Mouse (Mus musculus) kidney, embryonic 14.5 days (tissue): ENCODE measurements around the gene Olfr3. TPM values are rescaled to one million over a fixed set of nuclear protein-coding genes. Genes with fewer than 3 reads are reported as not detected.

Experiments used
- ATAC-seq: fragments of 200-750 bp; cut with Nextera tagmentation; 2 replicates; pipeline ENCODE4 v1.8.0; 2017; ENCODE audit warnings: moderate number of reproducible peaks, mild to moderate bottlenecking, moderate TSS enrichment, moderate library complexity; ENCODE audit not compliant: low FRiP score, low TSS enrichment
- H3K27ac ChIP-seq: fragments of 300-500 bp; sonication (generic); 2 replicates; pipeline ENCODE4 v1.5.1; 2014; ENCODE audit warnings: low read depth, mild to moderate bottlenecking, low read length, moderate library complexity, mixed read lengths
- H3K27me3 ChIP-seq: fragments of 300-500 bp; sonication (generic); 2 replicates; pipeline ENCODE4 v1.6.1; 2014; ENCODE audit warnings: mild to moderate bottlenecking, low read length; ENCODE audit not compliant: control insufficient read depth, insufficient read depth
- H3K36me3 ChIP-seq: fragments of 300-500 bp; sonication (generic); 2 replicates; pipeline ENCODE4 v1.6.1; 2014; ENCODE audit warnings: low read length, mixed read lengths; ENCODE audit not compliant: control insufficient read depth, insufficient read depth
- H3K4me1 ChIP-seq: fragments of 300-500 bp; sonication (generic); 2 replicates; pipeline ENCODE4 v1.6.1; 2014; ENCODE audit warnings: low read length, mixed read lengths; ENCODE audit not compliant: control insufficient read depth, insufficient read depth
- H3K4me2 ChIP-seq: fragments of 300-500 bp; sonication (generic); replicated peaks from 2 replicates; pipeline ENCODE4 v1.6.1; 2014; ENCODE audit warnings: low read depth, mild to moderate bottlenecking, low read length
- H3K4me3 ChIP-seq: fragments of 300-500 bp; sonication (generic); 2 replicates; pipeline ENCODE4 v1.5.1; 2014; ENCODE audit warnings: mild to moderate bottlenecking, low read length
- H3K9ac ChIP-seq: fragments of 300-500 bp; sonication (generic); 2 replicates; pipeline ENCODE4 v1.6.1; 2014; ENCODE audit warnings: low read depth, mild to moderate bottlenecking, low read length, moderate library complexity
- H3K9me3 ChIP-seq: fragments of 300-500 bp; sonication (generic); 2 replicates; pipeline ENCODE4 v1.6.1; 2016; ENCODE audit warnings: low read length; ENCODE audit not compliant: control insufficient read depth
- WGBS: fragments of 180-500 bp; shearing (Covaris S2); extraction: QIAGEN DNeasy Blood & Tissue Kit; methylation state at CpG from one replicate; pipeline ENCODE4 v1.1.7; 2014; 5-methylcytosine and 5-hydroxymethylcytosine counted together
- polyA plus RNA-seq: library from polyadenylated mRNA; unstranded; fragments of >200 nt; fragmentation: Nextera tagmentation; extraction: Ambion mirVana; gene quantifications from 2 replicates; pipeline ENCODE4 v1.2.1, GENCODE M21; 2014

The Olfr3 gene
- polyA plus RNA-seq: not detected in 2 replicates

DNA sequence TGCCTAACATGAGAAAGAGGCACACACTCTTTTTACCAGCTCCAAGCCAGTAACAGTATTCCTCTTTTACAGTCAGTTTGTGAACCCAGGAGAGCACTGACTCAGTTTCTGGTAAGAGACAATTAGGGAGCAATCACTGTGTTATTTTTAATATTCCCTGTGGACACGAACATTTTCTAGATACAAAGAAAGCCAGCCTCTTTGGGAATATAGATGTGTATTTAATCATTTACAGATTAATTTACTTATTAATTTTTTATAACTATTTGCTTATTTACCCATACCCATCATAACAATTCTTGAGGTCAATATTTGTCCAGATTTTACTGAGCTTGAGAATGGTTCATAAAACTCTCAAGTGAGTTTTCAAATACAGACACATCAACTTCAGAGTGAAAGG, at the start of gene Olfr3:
TSS of gene Olfr3 (minus strand) at position 101 of the 400 bp plus-strand sequence.
- H3K36me3 ChIP-seq: no peaks in the 10 kb centered on the region
- H3K9ac ChIP-seq: no peak within 1 kb of the TSS
- H3K4me2 ChIP-seq: no peak within 1 kb of the TSS
- H3K27ac ChIP-seq: no peak within 1 kb of the TSS
- no peak within 1 kb of the TSS for H3K4me3 ChIP-seq
- peaks cover 3% of the 10 kb centered on the region; the same call in 1 of the 2 replicates for H3K9me3 ChIP-seq
- no peaks in the 10 kb centered on the region for H3K4me1 ChIP-seq
- WGBS: 67% methylated on average over 1 of the region's 1 CpGs
- no peak for ATAC-seq
- no peaks in the 10 kb centered on the region for H3K27me3 ChIP-seq

DNA sequence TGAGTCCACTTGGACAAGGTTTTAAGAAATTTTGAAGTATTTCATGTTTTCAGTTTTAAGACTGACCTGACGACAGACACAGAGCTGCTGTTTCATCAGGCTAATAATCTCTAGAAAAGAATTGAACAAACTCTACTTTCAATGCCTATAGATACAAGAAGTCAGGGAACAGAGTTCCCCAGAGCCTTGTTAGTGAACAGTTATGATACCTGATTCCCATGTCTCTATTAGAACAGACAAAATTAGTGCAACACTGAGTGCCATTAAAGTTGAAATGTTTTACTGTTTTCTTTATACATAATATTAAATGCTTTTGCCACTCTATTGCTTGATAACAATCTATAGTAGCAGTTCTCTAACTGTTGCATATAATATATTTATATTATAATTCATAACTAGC, 45.7 kb upstream of the Olfr3 start, which contains the start of gene Olfr351:
TSS of gene Olfr351 (minus strand) at position 101 of the 400 bp plus-strand sequence.
- H3K4me3 ChIP-seq: no peak within 1 kb of the TSS
- no peaks in the 10 kb centered on the region for H3K27me3 ChIP-seq
- no peak within 1 kb of the TSS for H3K27ac ChIP-seq
- 85% methylated on average over 1 of the region's 1 CpGs for WGBS
- no peaks in the 10 kb centered on the region for H3K9me3 ChIP-seq
- H3K9ac ChIP-seq: no peak within 1 kb of the TSS
- H3K36me3 ChIP-seq: no peaks in the 10 kb centered on the region
- H3K4me1 ChIP-seq: no peaks in the 10 kb centered on the region
- no peak for ATAC-seq
- no peak within 1 kb of the TSS for H3K4me2 ChIP-seq

DNA sequence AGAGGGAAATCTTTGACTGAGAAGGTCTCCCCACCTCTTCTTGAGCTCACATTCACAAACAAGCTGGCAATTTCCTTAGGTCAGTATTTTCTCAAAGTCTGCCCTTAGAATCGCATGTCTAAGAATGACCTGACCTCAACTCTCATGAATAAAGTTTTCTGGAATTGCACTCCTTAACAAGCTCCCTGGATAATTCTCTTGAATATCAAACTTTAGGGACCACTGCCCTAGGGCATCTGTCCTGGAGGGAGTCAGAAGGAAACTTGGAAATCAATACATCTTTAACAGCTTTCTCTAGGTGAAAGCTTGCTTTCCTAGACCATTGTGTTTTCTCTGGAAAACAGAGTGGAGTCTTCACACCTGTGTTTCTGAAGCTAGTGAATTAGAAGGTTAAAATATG, 29.2 kb upstream of the Olfr3 start, which contains the start of gene Olfr350:
TSS of gene Olfr350 (plus strand) at position 301 of the 400 bp plus-strand sequence.
- WGBS: 88% methylated on average over 1 of the region's 1 CpGs
- Histone ChIP-seq H3K36me3 (no peaks in the 10 kb centered on the region), H3K4me1 (no peaks in the 10 kb centered on the region), H3K27me3 (no peaks in the 10 kb centered on the region), H3K4me2 (no peak within 1 kb of the TSS), H3K9ac (no peak within 1 kb of the TSS), H3K9me3 (peaks cover 7% of the 10 kb centered on the region), H3K27ac (no peak within 1 kb of the TSS), H3K4me3 (no peak within 1 kb of the TSS)
- ATAC-seq: no peak

DNA sequence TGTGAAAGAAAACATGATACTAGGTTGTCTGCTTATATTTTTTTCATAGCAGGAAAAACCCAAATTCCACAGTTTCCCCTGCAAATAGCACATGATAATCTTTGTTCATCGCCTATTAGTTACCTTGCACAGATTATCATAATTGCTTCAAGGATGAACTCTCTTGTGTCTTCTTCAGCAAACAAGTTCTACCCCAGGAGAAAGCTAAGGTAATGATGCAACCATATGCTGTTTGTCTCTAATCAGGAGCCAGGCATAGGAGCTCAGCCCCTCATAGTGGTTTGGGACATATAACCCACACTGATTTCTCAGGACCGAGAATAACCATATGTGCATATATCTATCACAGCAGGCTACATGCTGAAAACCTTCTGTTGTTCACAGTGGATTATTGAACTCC, 26.6 kb downstream of the Olfr3 start, which contains the start of gene Olfr50:
TSS of gene Olfr50 (plus strand) at position 301 of the 400 bp plus-strand sequence.
- no peak within 1 kb of the TSS for H3K9ac ChIP-seq
- 84% methylated on average over 2 of the region's 2 CpGs for WGBS
- H3K4me2 ChIP-seq: no peak within 1 kb of the TSS
- H3K9me3 ChIP-seq: no peaks in the 10 kb centered on the region
- no peak for ATAC-seq
- H3K4me1 ChIP-seq: no peaks in the 10 kb centered on the region
- no peaks in the 10 kb centered on the region for H3K27me3 ChIP-seq
- no peak within 1 kb of the TSS for H3K27ac ChIP-seq
- no peak within 1 kb of the TSS for H3K4me3 ChIP-seq
- no peaks in the 10 kb centered on the region for H3K36me3 ChIP-seq

DNA sequence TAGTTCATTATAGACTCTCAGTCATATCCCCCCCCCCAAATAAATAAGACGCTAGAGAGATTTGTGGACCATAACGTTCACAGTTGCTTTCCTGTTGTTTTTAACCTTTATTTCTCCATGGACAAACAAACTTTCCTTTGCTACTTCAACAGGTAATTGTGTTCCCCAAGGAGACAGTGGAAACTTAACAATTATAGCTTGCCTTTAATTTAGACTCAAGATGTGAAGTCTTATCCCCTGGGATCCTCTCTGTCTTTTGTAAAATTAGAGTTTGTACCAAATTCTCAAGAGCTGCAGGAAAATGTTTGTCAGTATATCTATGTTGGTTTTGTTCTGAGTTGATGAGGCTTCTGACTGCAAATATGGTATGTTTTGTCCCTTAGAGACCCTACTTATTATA, 32.9 kb downstream of the Olfr3 start, which contains the start of gene Olfr348:
TSS of gene Olfr348 (plus strand) at position 301 of the 400 bp plus-strand sequence.
- WGBS: 80% methylated on average over 2 of the region's 2 CpGs
- Histone ChIP-seq H3K9ac (no peak within 1 kb of the TSS), H3K4me2 (no peak within 1 kb of the TSS), H3K4me1 (no peaks in the 10 kb centered on the region), H3K36me3 (no peaks in the 10 kb centered on the region), H3K27ac (no peak within 1 kb of the TSS), H3K27me3 (no peaks in the 10 kb centered on the region), H3K9me3 (no peaks in the 10 kb centered on the region), H3K4me3 (no peak within 1 kb of the TSS)
- no peak for ATAC-seq

Other genes with a start within 250 kb of the Olfr3 start
- gene Olfr345, start 177.0 kb downstream of the Olfr3 start, polyA plus RNA-seq: not detected in 2 replicates
- not detected in 2 replicates for gene Olfr346, start 131.2 kb downstream of the Olfr3 start, polyA plus RNA-seq
- not detected in 2 replicates for gene Olfr347, start 85.1 kb downstream of the Olfr3 start, polyA plus RNA-seq
- not detected in 2 replicates for gene Olfr348, start 32.8 kb downstream of the Olfr3 start, polyA plus RNA-seq
- gene Olfr50, start 26.5 kb downstream of the Olfr3 start, polyA plus RNA-seq: not detected in 2 replicates
- gene Olfr350, start 29.3 kb upstream of the Olfr3 start, polyA plus RNA-seq: not detected in 2 replicates
- gene Olfr351, start 45.6 kb upstream of the Olfr3 start, polyA plus RNA-seq: not detected in 2 replicates
- gene Olfr352, start 51.4 kb upstream of the Olfr3 start, polyA plus RNA-seq: not detected in 2 replicates
- not detected in 2 replicates for gene Olfr353, start 75.9 kb upstream of the Olfr3 start, polyA plus RNA-seq
- gene Olfr354, start 88.6 kb upstream of the Olfr3 start, polyA plus RNA-seq: not detected in 2 replicates
- gene Olfr355, start 111.9 kb upstream of the Olfr3 start, polyA plus RNA-seq: not detected in 2 replicates
- gene Olfr356, start 120.1 kb upstream of the Olfr3 start, polyA plus RNA-seq: not detected in 2 replicates
- gene Olfr357, start 176.8 kb upstream of the Olfr3 start, polyA plus RNA-seq: not detected in 2 replicates
- gene Olfr358, start 192.3 kb upstream of the Olfr3 start, polyA plus RNA-seq: not detected in 2 replicates
- not detected in 2 replicates for gene Olfr360, start 248.7 kb upstream of the Olfr3 start, polyA plus RNA-seq